Mouse (Mus musculus) hindbrain, embryonic 16.5 days (tissue): ENCODE measurements at regions not wholly inside any gene's neighbourhood (a gene's known extent, or its start where the extent isn't known, plus 50 kb on each side); places are given as distances from the start of the nearest gene placed in this dataset.
A peak's percentile ranks its signal among the peaks of the same experiment; 100 is the strongest.

Experiments used
- ATAC-seq: fragments of 200-750 bp; cut with Nextera tagmentation; 2 replicates; pipeline ENCODE4 v1.8.0; 2017; ENCODE audit warnings: moderate TSS enrichment, moderate library complexity
- H3K27ac ChIP-seq: fragments of 300-500 bp; sonication (generic); 2 replicates; pipeline ENCODE4 v1.5.1; 2014; ENCODE audit warnings: low read depth, mild to moderate bottlenecking, control low read depth, low read length, moderate library complexity
- H3K27me3 ChIP-seq: fragments of 300-500 bp; sonication (generic); replicated peaks from 2 replicates; pipeline ENCODE4 v1.6.1; 2014; ENCODE audit warnings: low read length; ENCODE audit not compliant: control insufficient read depth, insufficient read depth
- H3K36me3 ChIP-seq: fragments of 300-500 bp; sonication (generic); 2 replicates; pipeline ENCODE4 v1.6.1; 2014; ENCODE audit warnings: mild to moderate bottlenecking, low read length, moderate library complexity, mixed read lengths; ENCODE audit not compliant: control insufficient read depth, insufficient read depth
- H3K4me1 ChIP-seq: fragments of 300-500 bp; sonication (generic); 2 replicates; pipeline ENCODE4 v1.6.1; 2014; ENCODE audit warnings: low read depth, low read length; ENCODE audit not compliant: control insufficient read depth, insufficient read depth
- H3K4me2 ChIP-seq: fragments of 300-500 bp; sonication (generic); 2 replicates; pipeline ENCODE4 v1.6.1; 2014; ENCODE audit warnings: mild to moderate bottlenecking, low read length, control low read depth, moderate library complexity
- H3K4me3 ChIP-seq: fragments of 300-500 bp; sonication (generic); 2 replicates; pipeline ENCODE4 v1.5.1; 2014; ENCODE audit warnings: mild to moderate bottlenecking, low read length, control low read depth, moderate library complexity
- H3K9ac ChIP-seq: fragments of 300-500 bp; sonication (generic); 2 replicates; pipeline ENCODE4 v1.6.1; 2014; ENCODE audit warnings: low read depth, mild to moderate bottlenecking, control low read depth, low read length, moderate library complexity
- H3K9me3 ChIP-seq: fragments of 300-500 bp; sonication (generic); 2 replicates; pipeline ENCODE4 v1.6.1; 2014; ENCODE audit warnings: mild to moderate bottlenecking, low read length, moderate library complexity; ENCODE audit not compliant: control insufficient read depth
- WGBS: fragments of 180-500 bp; shearing (Covaris S2); extraction: QIAGEN DNeasy Blood & Tissue Kit; methylation state at CpG from one replicate; pipeline ENCODE4 v1.1.7; 2014; 5-methylcytosine and 5-hydroxymethylcytosine counted together

DNA sequence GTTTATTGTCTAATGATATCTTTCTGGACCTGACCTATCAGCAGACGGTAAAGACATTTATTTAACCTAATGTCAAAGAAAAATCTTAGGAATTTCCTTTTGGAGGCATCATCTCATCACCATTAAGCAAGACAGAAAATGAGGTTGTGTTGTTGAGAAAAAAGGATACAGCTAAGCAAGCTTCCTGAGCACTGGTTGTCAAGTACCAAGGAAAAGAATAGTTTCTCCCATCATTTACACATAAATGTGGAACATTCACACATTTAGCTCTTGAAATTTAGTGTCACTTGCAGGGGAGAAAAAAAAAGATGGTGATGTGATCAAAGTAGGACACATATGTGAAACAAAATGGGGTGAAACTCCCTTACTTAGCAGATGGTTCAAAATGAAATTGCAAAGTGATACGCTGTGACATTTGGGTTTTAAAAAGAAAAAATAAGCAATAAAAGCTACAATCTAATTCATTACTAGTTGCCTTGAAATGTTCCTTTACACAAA is 157.7 kb upstream of the 1700009N14Rik start:
- no peaks in the 10 kb centered on the region for H3K36me3 ChIP-seq
- no peaks in the 10 kb centered on the region for H3K4me1 ChIP-seq
- no peak overlapping the region for H3K4me3 ChIP-seq
- H3K27me3 ChIP-seq: no peaks in the 10 kb centered on the region
- no peaks in the 10 kb centered on the region for H3K9me3 ChIP-seq
- ATAC-seq: no peak
- 92% methylated on average over 2 of the region's 2 CpGs for WGBS
- no peak overlapping the region for H3K4me2 ChIP-seq
- H3K9ac ChIP-seq: no peak overlapping the region
- H3K27ac ChIP-seq: no peak overlapping the region

DNA sequence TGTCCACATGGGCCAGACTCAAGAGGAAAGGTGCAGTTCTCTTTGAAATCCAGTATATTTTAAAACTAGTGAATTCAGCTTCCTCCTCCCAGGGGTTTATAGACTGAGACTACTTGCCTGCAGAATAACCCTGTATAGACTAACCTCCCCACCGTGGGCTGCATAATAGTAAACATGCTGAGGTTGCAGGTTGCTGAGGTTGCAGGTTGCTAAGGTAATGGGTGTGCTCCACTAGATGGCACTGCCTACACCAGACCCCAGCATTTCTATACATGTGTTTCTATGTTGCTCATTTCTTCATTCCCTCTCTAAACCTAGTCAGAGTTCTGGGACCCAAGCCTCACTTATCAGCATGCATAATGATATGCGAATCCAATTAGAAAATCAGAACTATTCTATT is 140.0 kb upstream of the 1700009N14Rik start:
- no peaks in the 10 kb centered on the region for H3K36me3 ChIP-seq
- no peaks in the 10 kb centered on the region for H3K9me3 ChIP-seq
- H3K27ac ChIP-seq: no peak overlapping the region
- H3K27me3 ChIP-seq: no peaks in the 10 kb centered on the region
- no peak for ATAC-seq
- no peak overlapping the region for H3K4me3 ChIP-seq
- no peak overlapping the region for H3K9ac ChIP-seq
- H3K4me2 ChIP-seq: no peak overlapping the region
- H3K4me1 ChIP-seq: no peaks in the 10 kb centered on the region
- 48% methylated on average over 2 of the region's 2 CpGs for WGBS

DNA sequence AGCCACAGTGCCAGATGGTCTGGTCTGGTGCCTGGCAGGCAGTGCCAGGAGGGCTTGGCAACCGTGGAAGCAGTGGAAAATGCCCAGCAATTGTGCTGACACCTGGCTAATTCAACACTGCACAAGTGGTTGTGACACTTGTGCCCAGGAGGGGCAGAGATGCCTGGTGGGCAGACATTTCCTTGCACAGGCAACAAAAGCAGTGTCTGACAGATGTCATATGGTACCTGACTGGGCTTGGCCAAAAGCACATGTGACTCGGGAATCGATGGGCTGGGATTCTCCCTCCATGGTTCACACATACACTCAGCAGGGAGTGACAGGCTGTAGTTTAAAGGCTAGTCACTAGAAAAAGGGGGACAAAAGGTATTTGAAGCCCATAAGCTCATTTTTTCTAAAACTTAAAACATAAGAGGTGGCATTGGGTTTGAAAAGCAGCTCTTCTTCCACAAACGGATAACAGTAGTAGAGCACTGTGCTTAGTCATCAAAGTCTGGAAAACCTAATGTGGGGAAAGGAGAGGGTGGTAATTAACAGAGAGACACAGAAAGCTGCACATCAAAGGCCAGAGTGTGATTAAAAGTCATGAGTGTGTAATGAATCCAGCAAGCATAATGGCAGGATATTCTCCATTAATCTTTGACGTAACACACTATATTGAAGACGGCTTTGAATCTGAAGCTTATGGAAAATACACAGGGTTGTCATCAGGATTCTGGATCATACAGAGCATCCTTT is 105.5 kb upstream of the 1700009N14Rik start:
- ATAC-seq: peak; percentile 96
- Histone ChIP-seq H3K9me3 (no peaks in the 10 kb centered on the region), H3K4me2 (peak overlapping the region; percentile 19; the same call in 1 of the 2 replicates), H3K27me3 (no peaks in the 10 kb centered on the region), H3K27ac (no peak overlapping the region), H3K4me3 (no peak overlapping the region), H3K9ac (no peak overlapping the region), H3K36me3 (no peaks in the 10 kb centered on the region), H3K4me1 (no peaks in the 10 kb centered on the region)
- 23% methylated on average over 6 of the region's 6 CpGs for WGBS

DNA sequence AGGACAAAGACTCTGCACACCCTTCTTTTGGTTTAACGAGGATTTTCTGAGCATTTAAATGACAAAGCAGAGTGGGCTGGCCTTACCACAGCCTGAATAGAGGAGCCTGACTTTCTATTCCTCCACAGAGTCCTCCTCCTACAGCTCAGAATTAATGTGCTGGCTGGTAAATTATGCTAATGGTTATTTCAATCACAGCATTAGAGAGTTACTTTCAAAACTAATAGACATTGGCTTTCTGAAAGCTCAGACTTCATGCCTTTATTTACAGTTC is 105.0 kb upstream of the 1700009N14Rik start:
- Histone ChIP-seq H3K4me1 (no peaks in the 10 kb centered on the region), H3K27me3 (no peaks in the 10 kb centered on the region), H3K4me3 (no peak overlapping the region), H3K9me3 (no peaks in the 10 kb centered on the region), H3K4me2 (peak overlapping the region; percentile 19; the same call in 1 of the 2 replicates), H3K9ac (no peak overlapping the region), H3K36me3 (no peaks in the 10 kb centered on the region), H3K27ac (no peak overlapping the region)
- WGBS: 5% methylated on average over 1 of the region's 1 CpGs
- ATAC-seq: peak; percentile 72

DNA sequence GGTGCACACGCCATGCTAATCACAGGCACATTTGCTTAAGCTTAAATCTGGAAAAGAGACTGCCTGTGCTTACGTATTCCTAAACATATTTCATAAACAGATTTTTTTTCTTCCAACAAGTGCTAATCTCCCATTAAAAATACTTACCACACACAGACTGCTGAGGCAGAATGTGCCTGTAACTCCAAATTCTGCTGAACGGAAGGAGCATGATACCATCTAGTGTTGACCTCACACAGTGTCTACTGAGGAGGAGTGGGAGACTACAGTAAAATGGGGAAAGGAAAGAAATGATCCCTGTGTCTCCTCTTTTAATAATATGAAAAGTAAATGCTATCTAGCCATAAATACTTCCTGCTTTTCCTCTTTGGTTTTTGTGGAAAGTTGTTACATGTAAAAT is 81.9 kb upstream of the 1700009N14Rik start:
- no peak overlapping the region for H3K9ac ChIP-seq
- ATAC-seq: no peak
- 80% methylated on average over 3 of the region's 3 CpGs for WGBS
- H3K4me2 ChIP-seq: no peak overlapping the region
- no peak overlapping the region for H3K4me3 ChIP-seq
- no peaks in the 10 kb centered on the region for H3K4me1 ChIP-seq
- no peaks in the 10 kb centered on the region for H3K36me3 ChIP-seq
- H3K27me3 ChIP-seq: no peaks in the 10 kb centered on the region
- H3K9me3 ChIP-seq: no peaks in the 10 kb centered on the region
- H3K27ac ChIP-seq: no peak overlapping the region

DNA sequence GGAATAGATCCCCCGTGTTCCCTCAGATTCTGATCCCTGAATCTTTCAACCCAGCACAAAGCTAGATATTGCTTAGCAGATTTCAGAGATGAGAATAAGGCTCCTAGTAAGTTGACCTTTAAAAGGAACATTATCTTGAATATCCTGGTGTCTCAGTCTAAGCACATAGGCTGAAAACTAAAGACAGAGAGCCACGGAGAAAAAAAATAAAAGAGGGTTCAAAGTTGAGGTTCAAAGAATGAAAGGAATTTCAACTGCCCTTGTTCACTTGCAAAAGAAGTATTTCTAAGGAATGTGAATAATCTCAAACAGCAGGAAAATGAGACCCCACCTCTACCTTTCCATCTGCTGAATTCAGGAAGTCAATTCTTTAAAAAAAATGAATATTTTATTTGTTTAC is 69.3 kb upstream of the 1700009N14Rik start:
- Histone ChIP-seq H3K4me1 (no peaks in the 10 kb centered on the region), H3K4me2 (no peak overlapping the region), H3K36me3 (no peaks in the 10 kb centered on the region), H3K27me3 (no peaks in the 10 kb centered on the region), H3K9ac (no peak overlapping the region), H3K27ac (no peak overlapping the region), H3K4me3 (no peak overlapping the region), H3K9me3 (no peaks in the 10 kb centered on the region)
- ATAC-seq: no peak
- WGBS: 60% methylated on average over 2 of the region's 2 CpGs

- no peak overlapping the region for H3K4me2 ChIP-seq
- WGBS: 50% methylated on average over 3 of the region's 3 CpGs
- no peak for ATAC-seq
- H3K4me3 ChIP-seq: no peak overlapping the region
- H3K27me3 ChIP-seq: no peaks in the 10 kb centered on the region
- H3K36me3 ChIP-seq: no peaks in the 10 kb centered on the region
- no peaks in the 10 kb centered on the region for H3K9me3 ChIP-seq
- no peak overlapping the region for H3K27ac ChIP-seq
- H3K4me1 ChIP-seq: no peaks in the 10 kb centered on the region
- H3K9ac ChIP-seq: no peak overlapping the region
Measured at GRCm38 (mm10) chr4:39398226-39398625, 51.9 kb upstream of the 1700009N14Rik start.
